Mouse (Mus musculus) heart, postnatal 0 days (tissue): ENCODE data around the gene Prkag2. TPM values are rescaled to one million over a fixed set of nuclear protein-coding genes. Genes with fewer than 3 reads are reported as not detected.

ENCODE experiments used
- ATAC-seq: fragments of 200-750 bp; cut with Nextera tagmentation; 2 replicates; pipeline ENCODE4 v1.8.0; 2017; ENCODE audit warnings: low read depth, moderate number of reproducible peaks, moderate library complexity; ENCODE audit not compliant: insufficient read depth
- DNase-seq: peaks from one replicate; pipeline ENCODE4 v3.0.0-alpha.2; 2016; ENCODE audit warnings: low spot score
- H3K27ac ChIP-seq: fragments of 300-500 bp; sonication (generic); 2 replicates; pipeline ENCODE4 v1.5.1; 2014; ENCODE audit warnings: low read depth, mild to moderate bottlenecking
- H3K27me3 ChIP-seq: fragments of 300-500 bp; sonication (generic); 2 replicates; pipeline ENCODE4 v1.6.1; 2014; ENCODE audit warnings: low read length, mixed read lengths; ENCODE audit not compliant: control insufficient read depth, insufficient read depth
- H3K36me3 ChIP-seq: fragments of 300-500 bp; sonication (generic); replicated peaks from 2 replicates; pipeline ENCODE4 v1.6.1; 2014; ENCODE audit warnings: low read length, mixed read lengths; ENCODE audit not compliant: control insufficient read depth, insufficient read depth
- H3K4me1 ChIP-seq: fragments of 300-500 bp; sonication (generic); 2 replicates; pipeline ENCODE4 v1.6.1; 2014; ENCODE audit warnings: antibody characterized with exemption; ENCODE audit not compliant: control insufficient read depth, insufficient read depth
- H3K4me2 ChIP-seq: fragments of 300-500 bp; sonication (generic); 2 replicates; pipeline ENCODE4 v1.6.1; 2014; ENCODE audit warnings: low read depth, mild to moderate bottlenecking, low read length, moderate library complexity
- H3K4me3 ChIP-seq: fragments of 300-500 bp; sonication (generic); 2 replicates; pipeline ENCODE4 v1.5.1; 2014; ENCODE audit warnings: low read depth, low read length
- H3K9ac ChIP-seq: fragments of 300-500 bp; sonication (generic); replicated peaks from 2 replicates; pipeline ENCODE4 v1.6.1; 2014; ENCODE audit warnings: low read depth, low read length, mixed read lengths
- H3K9me3 ChIP-seq: fragments of 300-500 bp; sonication (generic); replicated peaks from 2 replicates; pipeline ENCODE4 v1.6.1; 2016; ENCODE audit warnings: low read length; ENCODE audit not compliant: control insufficient read depth
- CTCF ChIP-seq: IDR thresholded peaks from 2 replicates; pipeline ENCODE4 v1.5.1; 2016; ENCODE audit warnings: antibody characterized with exemption, control low read depth, low read depth
- EP300 ChIP-seq: IDR thresholded peaks from 2 replicates; pipeline ENCODE4 v1.6.1; 2016; ENCODE audit warnings: antibody characterized with exemption, low read depth
- WGBS: fragments of 180-500 bp; shearing (Covaris S2); extraction: QIAGEN DNeasy Blood & Tissue Kit; methylation state at CpG from one replicate; pipeline ENCODE4 v1.1.7; 2014; 5-methylcytosine and 5-hydroxymethylcytosine counted together
- polyA plus RNA-seq: library from polyadenylated mRNA; unstranded; fragments of >200 nt; fragmentation: Nextera tagmentation; extraction: Ambion mirVana; gene quantifications from 2 replicates; pipeline ENCODE4 v1.2.1, GENCODE M21; 2015
- total RNA-seq: library from RNA; depleted of rRNA; stranded (reverse); fragments of >200 nt; gene quantifications from 2 replicates; pipeline ENCODE4 v1.2.3, GENCODE M21; 2014; ENCODE audit warnings: low replicate concordance

The Prkag2 gene
- total and polyA plus RNA-seq, 2 experiments from 2014 or later, result 62.9 to 121 TPM

- Histone ChIP-seq H3K36me3 (peaks cover 11% of the 10 kb centered on the region), H3K9me3 (no peaks in the 10 kb centered on the region), H3K9ac (peak overlapping the region; percentile 66; the same call in 1 of the 2 replicates), H3K27me3 (no peaks in the 10 kb centered on the region), H3K4me1 (peaks cover 55% of the 10 kb centered on the region), H3K4me3 (peak overlapping the region; percentile 50), H3K4me2 (peak overlapping the region; percentile 63), H3K27ac (no peak overlapping the region)
- ATAC-seq (no peak), DNase-seq (no peak)
- TF ChIP-seq EP300 (no peak), CTCF (no peak)
- 52% methylated on average over 3 of the region's 3 CpGs for WGBS
Observed at GRCm38 (mm10) chr5:24993190-24993589, 107.3 kb downstream of the Prkag2 start.

GRCm38 (mm10) chr5:24991575-24991974, 108.9 kb downstream of the Prkag2 start:
- no peak for ATAC-seq
- Histone ChIP-seq H3K27me3 (no peaks in the 10 kb centered on the region), H3K9me3 (no peaks in the 10 kb centered on the region), H3K36me3 (peaks cover 11% of the 10 kb centered on the region), H3K4me3 (no peak overlapping the region), H3K4me2 (no peak overlapping the region), H3K9ac (no peak overlapping the region), H3K27ac (no peak overlapping the region), H3K4me1 (peaks cover 50% of the 10 kb centered on the region)
- TF ChIP-seq EP300 (no peak), CTCF (no peak)
- DNase-seq, result no peak
- WGBS, result 67% methylated on average over 1 of the region's 1 CpGs

- no peak overlapping the region for H3K27ac ChIP-seq
- no peak for ATAC-seq
- H3K4me2 ChIP-seq, result no peak overlapping the region
- no peaks in the 10 kb centered on the region for H3K9me3 ChIP-seq
- H3K4me3 ChIP-seq, result no peak overlapping the region
- DNase-seq, result no peak
- H3K27me3 ChIP-seq, result no peaks in the 10 kb centered on the region
- 65% methylated on average over 5 of the region's 5 CpGs for WGBS
- H3K9ac ChIP-seq, result no peak overlapping the region
- H3K4me1 ChIP-seq, result peaks cover 53% of the 10 kb centered on the region
- TF ChIP-seq CTCF (no peak), EP300 (no peak)
- peaks cover 11% of the 10 kb centered on the region for H3K36me3 ChIP-seq
Observed at GRCm38 (mm10) chr5:24990460-24990859, 110.0 kb downstream of the Prkag2 start.

- Histone ChIP-seq H3K9ac (no peak overlapping the region), H3K4me1 (peaks cover 58% of the 10 kb centered on the region), H3K4me3 (no peak overlapping the region), H3K27me3 (no peaks in the 10 kb centered on the region), H3K4me2 (no peak overlapping the region), H3K27ac (peak overlapping the region; percentile 47), H3K36me3 (peaks cover 11% of the 10 kb centered on the region), H3K9me3 (no peaks in the 10 kb centered on the region)
- ATAC-seq, result no peak
- DNase-seq, result no peak
- WGBS, result 13% methylated on average over 3 of the region's 3 CpGs
- TF ChIP-seq EP300 (no peak), CTCF (no peak)
Observed at GRCm38 (mm10) chr5:24989683-24990082, 110.8 kb downstream of the Prkag2 start.

GRCm38 (mm10) chr5:24986956-24987355, 113.5 kb downstream of the Prkag2 start:
- H3K27ac ChIP-seq, result peak overlapping the region; percentile 93
- H3K9me3 ChIP-seq, result no peaks in the 10 kb centered on the region
- no peak overlapping the region; the same call in 1 of the 2 replicates for H3K9ac ChIP-seq
- TF ChIP-seq CTCF, result no peak
- TF ChIP-seq EP300, result no peak
- H3K4me1 ChIP-seq, result peaks cover 63% of the 10 kb centered on the region
- H3K4me2 ChIP-seq, result peak overlapping the region; percentile 51
- H3K36me3 ChIP-seq, result peaks cover 8% of the 10 kb centered on the region
- WGBS, result 61% methylated on average over 2 of the region's 2 CpGs
- no peak for ATAC-seq
- DNase-seq, result no peak
- H3K4me3 ChIP-seq, result no peak overlapping the region; the same call in 1 of the 2 replicates
- no peaks in the 10 kb centered on the region for H3K27me3 ChIP-seq
